Mouse (Mus musculus) G1E (cell line): ENCODE measurements around the gene Mier2. TPM values are rescaled to one million over a fixed set of nuclear protein-coding genes. Genes with fewer than 3 reads are reported as not detected.

ENCODE experiments used
- ATAC-seq: 2 replicates; pipeline ENCODE4 v1.8.0; 2016; ENCODE audit warnings: mild to moderate bottlenecking; ENCODE audit not compliant: insufficient number of reproducible peaks, poor library complexity, low FRiP score, severe bottlenecking; ENCODE audit errors: extremely low read depth
- DNase-seq: peaks from one replicate; pipeline ENCODE4 v3.0.0; 2012; ENCODE audit warnings: low spot score
- H3K27me3 ChIP-seq: 2 replicates; pipeline ENCODE4 v1.6.1; 2012; ENCODE audit warnings: mild to moderate bottlenecking, low read length, inconsistent platforms; ENCODE audit not compliant: insufficient read depth
- H3K36me3 ChIP-seq: replicated peaks from 2 replicates; pipeline ENCODE3; 2012; ENCODE audit warnings: mild to moderate bottlenecking, inconsistent platforms
- H3K4me1 ChIP-seq: 2 replicates; pipeline ENCODE4 v1.6.1; 2012; ENCODE audit warnings: low read depth, low read length, inconsistent platforms, mixed read lengths; ENCODE audit not compliant: insufficient read depth
- H3K4me3 ChIP-seq: 2 replicates; pipeline ENCODE4 v1.5.1; 2012; ENCODE audit warnings: low read depth, mild to moderate bottlenecking, inconsistent platforms, low read length, moderate library complexity, mixed read lengths
- H3K9me3 ChIP-seq: replicated peaks from 2 replicates; pipeline ENCODE4 v1.6.1; 2012; ENCODE audit warnings: inconsistent platforms
- CTCF ChIP-seq: IDR thresholded peaks from 2 replicates; pipeline ENCODE4 v1.5.1; 2012; ENCODE audit warnings: low read depth, low read length, inconsistent platforms, mixed read lengths
- GATA1 ChIP-seq: IDR thresholded peaks from 2 replicates; pipeline ENCODE4 v1.6.1; 2012; ENCODE audit warnings: borderline replicate concordance, low read length, inconsistent platforms, mixed read lengths
- GATA2 ChIP-seq: IDR thresholded peaks from 2 replicates; pipeline ENCODE4 v1.6.1; 2012; ENCODE audit warnings: low read depth, low read length, inconsistent platforms, borderline replicate concordance
- POLR2AphosphoS5 ChIP-seq: IDR thresholded peaks from 2 replicates; pipeline ENCODE4 v1.6.1; 2012; ENCODE audit warnings: low read depth, low read length, inconsistent platforms; ENCODE audit not compliant: insufficient replicate concordance
- TAL1 ChIP-seq: conservative IDR thresholded peaks from 2 replicates; pipeline ENCODE4 v1.6.1; 2012; ENCODE audit warnings: low read depth, low read length, inconsistent platforms, mixed read lengths
- polyA plus RNA-seq: library from polyadenylated mRNA; stranded (reverse); fragments of >175 nt; gene quantifications from 2 replicates; pipeline ENCODE4 v1.2.3, GENCODE M21; 2012
- total RNA-seq, 2 experiments: library from RNA; stranded (forward) in 1 of 2; stranded (reverse) in 1 of 2; fragments of 200-1000 nt in 1 of 2; fragments of >200 nt in 1 of 2; fragmentation: Nextera tagmentation in 1 of 2; gene quantifications; 2 replicates each; pipeline ENCODE4 v1.2.3; 2014 to 2017

The Mier2 gene
- total and polyA plus RNA-seq, 3 experiments = 0.05 TPM; not detected in 2

- TF ChIP-seq GATA1 = no peak
- no peak for TF ChIP-seq GATA2
- TF ChIP-seq POLR2AphosphoS5 = no peak
- no peak for TF ChIP-seq TAL1
- TF ChIP-seq CTCF = no peak
- H3K4me3 ChIP-seq = no peak overlapping the region
- H3K9me3 ChIP-seq = no peaks in the 10 kb centered on the region
- no peaks in the 10 kb centered on the region for H3K27me3 ChIP-seq
- no peaks in the 10 kb centered on the region for H3K4me1 ChIP-seq
- no peak for ATAC-seq
- no peaks in the 10 kb centered on the region for H3K36me3 ChIP-seq
- DNase-seq = no peak
These were observed 16.3 kb upstream of the Mier2 start for GRCm38 (mm10) chr10:79571314-79571713.

- Histone ChIP-seq H3K4me3 (no peak overlapping the region), H3K4me1 (no peaks in the 10 kb centered on the region), H3K9me3 (no peaks in the 10 kb centered on the region), H3K27me3 (no peaks in the 10 kb centered on the region), H3K36me3 (no peaks in the 10 kb centered on the region)
- no peak for ATAC-seq
- DNase-seq = no peak
- no peak for TF ChIP-seq TAL1
These were observed 14.9 kb upstream of the Mier2 start for GRCm38 (mm10) chr10:79569921-79570320.

- DNase-seq = no peak
- no peak for ATAC-seq
- peaks cover 11% of the 10 kb centered on the region for H3K9me3 ChIP-seq
- H3K4me1 ChIP-seq = no peaks in the 10 kb centered on the region
- no peak overlapping the region for H3K4me3 ChIP-seq
- 0 out of 2 replicates have a peak, but pooled peaks cover 2% of the 10 kb centered on the region for H3K27me3 ChIP-seq
- TF ChIP-seq GATA2 (no peak), TAL1 (no peak), GATA1 (no peak), POLR2AphosphoS5 (no peak), CTCF (no peak)
- H3K36me3 ChIP-seq = no peaks in the 10 kb centered on the region
These were observed 4.7 kb upstream of the Mier2 start for GRCm38 (mm10) chr10:79559716-79560115.

GRCm38 (mm10) chr10:79557496-79557895, 2.5 kb upstream of the Mier2 start:
- no peaks in the 10 kb centered on the region for H3K36me3 ChIP-seq
- no peak for TF ChIP-seq GATA1
- TF ChIP-seq TAL1 = no peak
- TF ChIP-seq GATA2 = no peak
- TF ChIP-seq CTCF = no peak
- no peak for TF ChIP-seq POLR2AphosphoS5
- no peaks in the 10 kb centered on the region for H3K4me1 ChIP-seq
- ATAC-seq (no peak), DNase-seq (no peak)
- H3K27me3 ChIP-seq = 0 out of 2 replicates have a peak, but pooled peaks cover 2% of the 10 kb centered on the region
- no peak overlapping the region for H3K4me3 ChIP-seq
- peaks cover 17% of the 10 kb centered on the region for H3K9me3 ChIP-seq

- ATAC-seq (no peak), DNase-seq (no peak)
- Histone ChIP-seq H3K36me3 (no peaks in the 10 kb centered on the region), H3K9me3 (peaks cover 17% of the 10 kb centered on the region), H3K4me1 (no peaks in the 10 kb centered on the region), H3K4me3 (no peak overlapping the region), H3K27me3 (0 out of 2 replicates have a peak, but pooled peaks cover 2% of the 10 kb centered on the region)
- TF ChIP-seq TAL1 (no peak), GATA2 (no peak), POLR2AphosphoS5 (no peak), CTCF (no peak), GATA1 (no peak)
These were observed 2.0 kb upstream of the Mier2 start for GRCm38 (mm10) chr10:79556951-79557350.

- peaks cover 17% of the 10 kb centered on the region for H3K9me3 ChIP-seq
- H3K36me3 ChIP-seq = no peaks in the 10 kb centered on the region
- no peak for TF ChIP-seq CTCF
- ATAC-seq (no peak), DNase-seq (no peak)
- H3K4me3 ChIP-seq = no peak overlapping the region
- no peaks in the 10 kb centered on the region for H3K4me1 ChIP-seq
- H3K27me3 ChIP-seq = 0 out of 2 replicates have a peak, but pooled peaks cover 2% of the 10 kb centered on the region
These were observed 282 bp upstream of the Mier2 start for GRCm38 (mm10) chr10:79555238-79555724.

GRCm38 (mm10) chr10:79553691-79554090, 1.3 kb downstream of the Mier2 start:
- no peaks in the 10 kb centered on the region for H3K4me1 ChIP-seq
- H3K4me3 ChIP-seq = no peak overlapping the region
- DNase-seq = no peak
- 0 out of 2 replicates have a peak, but pooled peaks cover 2% of the 10 kb centered on the region for H3K27me3 ChIP-seq
- H3K9me3 ChIP-seq = peaks cover 21% of the 10 kb centered on the region
- no peak for ATAC-seq
- H3K36me3 ChIP-seq = no peaks in the 10 kb centered on the region
- TF ChIP-seq POLR2AphosphoS5 (no peak), GATA2 (no peak), CTCF (no peak), TAL1 (no peak), GATA1 (no peak)
